Mouse (Mus musculus) myocyte (in vitro differentiated cells): Measurements from ENCODE around the gene Rae1.

ENCODE experiments used
- CEBPB ChIP-seq: IDR thresholded peaks from 2 replicates; pipeline ENCODE4 v1.6.1; 2011; ENCODE audit warnings: mild to moderate bottlenecking, moderate library complexity; ENCODE audit not compliant: poor library complexity, insufficient read depth, severe bottlenecking
- E2F4 ChIP-seq: IDR thresholded peaks from one replicate; pipeline ENCODE4 v1.6.1; 2011; ENCODE audit warnings: mild to moderate bottlenecking, control low read depth, moderate library complexity; ENCODE audit not compliant: insufficient read depth
- MAX ChIP-seq: IDR thresholded peaks from one replicate; pipeline ENCODE4 v1.6.1; 2011; ENCODE audit warnings: low read depth, mild to moderate bottlenecking, control low read depth
- MYOD1 ChIP-seq, 3 experiments: IDR thresholded peaks; one replicate each; pipeline ENCODE4 v1.6.1; 2011; ENCODE audit warnings: control low read depth in 2 of 3, low read depth in 2 of 3, mild to moderate bottlenecking in 2 of 3, moderate library complexity in 1 of 3; ENCODE audit not compliant: insufficient read length in 2 of 3, control insufficient read depth in 1 of 3
- MYOG ChIP-seq, 3 experiments: IDR thresholded peaks; one replicate each; pipeline ENCODE4 v1.6.1; 2011; ENCODE audit warnings: control low read depth in 2 of 3, low read depth in 2 of 3, mild to moderate bottlenecking in 2 of 3; ENCODE audit not compliant: insufficient read length in 2 of 3, control insufficient read depth in 1 of 3, insufficient read depth in 1 of 3
- POLR2A ChIP-seq: IDR thresholded peaks from one replicate; pipeline ENCODE4 v1.6.1; 2011; ENCODE audit warnings: low read depth, mild to moderate bottlenecking, control low read depth, moderate library complexity; ENCODE audit not compliant: insufficient read length
- POLR2AphosphoS2 ChIP-seq: IDR thresholded peaks from one replicate; pipeline ENCODE4 v1.6.1; 2011; ENCODE audit warnings: low read depth, control low read depth; ENCODE audit not compliant: insufficient read length
- SRF ChIP-seq: IDR thresholded peaks from one replicate; pipeline ENCODE4 v1.6.1; 2011; ENCODE audit warnings: low read depth; ENCODE audit not compliant: control insufficient read depth, insufficient read length
- TCF12 ChIP-seq: IDR thresholded peaks from one replicate; pipeline ENCODE4 v1.6.1; 2011; ENCODE audit warnings: mild to moderate bottlenecking, control low read depth; ENCODE audit not compliant: poor library complexity, insufficient read depth, severe bottlenecking
- TCF3 ChIP-seq: IDR thresholded peaks from one replicate; pipeline ENCODE4 v1.6.1; 2011; ENCODE audit warnings: low read depth, control low read depth; ENCODE audit not compliant: insufficient read length
- USF1 ChIP-seq: IDR thresholded peaks from one replicate; pipeline ENCODE4 v1.6.1; 2011; ENCODE audit warnings: low read depth, mild to moderate bottlenecking, control low read depth, moderate library complexity

DNA sequence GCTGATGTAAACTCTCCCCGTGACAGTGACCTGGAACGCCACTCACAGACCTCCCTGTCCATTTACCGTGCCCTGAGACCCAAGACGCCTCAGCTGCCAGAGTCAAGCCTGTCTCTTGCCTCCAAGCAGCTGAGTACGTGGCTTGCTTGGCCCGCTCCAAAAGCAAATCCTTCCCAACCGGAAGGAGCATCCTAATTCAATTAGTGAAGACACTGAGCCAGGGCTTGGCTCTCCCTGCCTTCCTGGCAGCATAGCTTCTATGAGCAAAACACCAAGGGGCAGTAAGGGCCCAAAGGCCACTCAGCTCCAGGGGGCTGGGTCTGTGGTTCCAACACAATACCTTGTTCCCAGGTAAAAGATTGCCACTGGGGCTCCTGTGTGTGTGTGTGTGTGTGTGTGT lies 25.2 kb upstream of the Rae1 start:
- no peak for TF ChIP-seq TCF12
- TF ChIP-seq POLR2A, result no peak
- no peak for TF ChIP-seq E2F4
- TF ChIP-seq MAX, result no peak
- TF ChIP-seq MYOD1 (IDR thresholded peaks at IDR 0.05; ENCODE audit: control insufficient read depth in 1 of 3, insufficient read length in 2 of 3, low read depth in 2 of 3), result no peak
- no peak for TF ChIP-seq USF1
- TF ChIP-seq MYOG (IDR thresholded peaks at IDR 0.05; ENCODE audit: control insufficient read depth in 1 of 3, insufficient read depth in 1 of 3, insufficient read length in 2 of 3, low read depth in 2 of 3), result no peak
- TF ChIP-seq CEBPB, result no peak
- no peak for TF ChIP-seq SRF
- TF ChIP-seq POLR2AphosphoS2, result no peak
- TF ChIP-seq TCF3, result no peak
